Mouse (Mus musculus) embryo, embryonic 11.5 days (tissue): ENCODE data around the gene Amn.

Source experiments
- DNase-seq: peaks from one replicate; pipeline ENCODE4 v3.0.0-alpha.2; 2012; ENCODE audit warnings: low read depth, low spot score

The Amn gene

GRCm38 (mm10) chr12:111267673-111268325, 3.1 kb upstream of the Amn start:
- no peak for DNase-seq

GRCm38 (mm10) chr12:111271406-111271805, 511 bp downstream of the Amn start:
- DNase-seq: no peak

- DNase-seq: no peak
Measured at GRCm38 (mm10) chr12:111271966-111272365, 1.1 kb downstream of the Amn start.

GRCm38 (mm10) chr12:111272420-111272819, 1.5 kb downstream of the Amn start:
- peak; percentile 55 for DNase-seq

GRCm38 (mm10) chr12:111274006-111274405, 3.1 kb downstream of the Amn start:
- no peak for DNase-seq

- DNase-seq: no peak
Measured at GRCm38 (mm10) chr12:111274447-111275149, 3.7 kb downstream of the Amn start.

GRCm38 (mm10) chr12:111275150-111275841, 4.4 kb downstream of the Amn start:
- no peak for DNase-seq

- no peak for DNase-seq
Measured at GRCm38 (mm10) chr12:111276371-111276770, 5.5 kb downstream of the Amn start.

- no peak for DNase-seq
Measured at GRCm38 (mm10) chr12:111283573-111283972, 12.7 kb downstream of the Amn start.

- DNase-seq: no peak
Measured at GRCm38 (mm10) chr12:111284532-111284931, 13.6 kb downstream of the Amn start.

GRCm38 (mm10) chr12:111293025-111293424, 22.1 kb downstream of the Amn start:
- no peak for DNase-seq

GRCm38 (mm10) chr12:111301322-111302017, 30.6 kb downstream of the Amn start:
- no peak for DNase-seq

- no peak for DNase-seq
Measured at GRCm38 (mm10) chr12:111302018-111302345, 31.1 kb downstream of the Amn start.

- DNase-seq: no peak
Measured at GRCm38 (mm10) chr12:111303702-111304337, 32.9 kb downstream of the Amn start.

- no peak for DNase-seq
Measured at GRCm38 (mm10) chr12:111306821-111307220, 35.9 kb downstream of the Amn start.

- DNase-seq: no peak
Measured at GRCm38 (mm10) chr12:111309256-111309655, 38.4 kb downstream of the Amn start.

GRCm38 (mm10) chr12:111309931-111310330, 39.0 kb downstream of the Amn start:
- no peak for DNase-seq

- DNase-seq: no peak
Measured at GRCm38 (mm10) chr12:111311775-111312174, 40.9 kb downstream of the Amn start.

GRCm38 (mm10) chr12:111314273-111314672, 43.4 kb downstream of the Amn start:
- no peak for DNase-seq

- no peak for DNase-seq
Measured at GRCm38 (mm10) chr12:111317694-111318093, 46.8 kb downstream of the Amn start.

- no peak for DNase-seq
Measured at GRCm38 (mm10) chr12:111320549-111320948, 49.7 kb downstream of the Amn start.

- DNase-seq: no peak
Measured at GRCm38 (mm10) chr12:111321832-111322231, 50.9 kb downstream of the Amn start.
